Mouse (Mus musculus) stomach, postnatal 0 days (tissue): ENCODE measurements around the gene Ier5l.

Experiments used
- CTCF ChIP-seq: IDR thresholded peaks from 2 replicates; pipeline ENCODE4 v1.5.1; 2016; ENCODE audit warnings: antibody characterized with exemption, low read depth, mild to moderate bottlenecking, moderate library complexity
- EP300 ChIP-seq: optimal IDR thresholded peaks from 2 replicates; pipeline ENCODE3; 2016; ENCODE audit warnings: antibody characterized with exemption

GRCm38 (mm10) chr2:30429156-30429555, 44.9 kb downstream of the Ier5l start:
- no peak for TF ChIP-seq CTCF
- no peak for TF ChIP-seq EP300
